Mouse (Mus musculus): Measurements from ENCODE around the gene Pld5. TPM values are rescaled to one million over a fixed set of nuclear protein-coding genes. Genes with fewer than 3 reads are reported as not detected.
"Not testable (repeated sequence)": the region's sequence is repeated elsewhere in the genome, so short reads cannot be mapped to it uniquely, and the experiment has no call there.

Pld5 gene
- total RNA-seq, 2 experiments from 2014 or later = not detected

DNA sequence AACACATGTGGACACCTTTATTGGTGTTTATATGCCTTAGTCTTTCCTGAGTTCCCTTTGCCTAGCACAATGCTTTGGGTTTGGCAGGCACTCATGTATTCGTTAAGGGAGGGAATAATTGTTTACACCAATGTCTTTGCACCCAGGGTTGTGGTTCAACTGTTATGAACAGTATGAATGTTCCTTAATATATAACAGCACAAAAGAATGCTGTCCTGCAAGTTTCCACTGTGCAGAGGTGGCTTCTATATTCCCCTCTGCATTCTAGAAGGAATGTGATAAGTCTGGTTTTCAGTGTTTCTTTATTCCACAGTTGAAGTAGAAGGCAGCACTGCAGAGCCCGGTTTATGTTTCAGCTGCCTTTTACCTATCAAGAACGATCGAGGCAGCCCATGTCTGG, 286.2 kb downstream of the Pld5 start:
- no peak for ATAC-seq (replicated peaks; ENCODE audit: low FRiP score, low TSS enrichment, poor library complexity, severe bottlenecking)

DNA sequence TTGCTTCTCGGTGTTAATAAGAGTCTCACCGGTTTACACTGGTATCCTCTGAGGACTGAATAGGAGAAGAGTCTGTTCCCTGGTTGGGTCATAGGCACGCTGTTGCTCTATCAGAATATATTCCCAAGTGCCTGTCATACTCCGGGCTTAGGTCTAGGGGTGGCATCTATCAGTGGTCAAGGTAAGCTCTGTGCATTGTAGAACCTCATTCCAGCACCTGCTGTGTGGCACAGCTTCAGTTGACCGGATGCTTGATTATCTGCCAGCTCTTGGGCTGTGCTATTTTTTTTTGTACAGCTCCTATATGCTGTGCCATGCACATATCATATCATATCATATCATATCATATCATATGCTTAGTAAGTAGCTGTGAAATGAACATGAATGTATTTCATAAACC, 286.7 kb downstream of the Pld5 start:
- no peak for ATAC-seq (replicated peaks; ENCODE audit: low FRiP score, low TSS enrichment, poor library complexity, severe bottlenecking)

GRCm38 (mm10) chr1:175979014-175979413, 296.1 kb downstream of the Pld5 start, which contains the start of gene Rbm8a2:
Gene Rbm8a2, minus strand, starts transcription at chr1:175979114.
- ATAC-seq (replicated peaks; ENCODE audit: low FRiP score, low TSS enrichment, poor library complexity, severe bottlenecking) = not testable (repeated sequence)

DNA sequence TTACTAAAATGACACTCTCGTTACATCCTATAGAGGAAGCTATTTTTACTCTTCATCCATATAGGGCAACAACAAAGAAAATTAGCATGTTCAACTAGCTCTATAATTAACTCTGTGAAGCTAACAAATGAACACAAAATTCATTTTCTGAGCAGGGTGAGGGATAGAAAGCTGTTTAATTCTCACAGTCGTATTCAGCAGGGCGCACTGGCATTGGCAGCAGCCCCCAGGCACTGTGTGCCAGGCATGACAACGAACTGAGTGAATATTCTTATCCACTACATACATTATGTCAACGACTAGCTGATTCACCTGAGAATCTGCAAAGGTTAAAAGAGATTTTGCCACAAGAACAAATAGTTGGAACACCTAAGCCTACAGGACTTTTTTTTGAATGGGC, 304.4 kb downstream of the Pld5 start:
- ATAC-seq (replicated peaks; ENCODE audit: low FRiP score, low TSS enrichment, poor library complexity, severe bottlenecking) = no peak

GRCm38 (mm10) chr1:175967004-175967745, 307.9 kb downstream of the Pld5 start:
- ATAC-seq (replicated peaks; ENCODE audit: low FRiP score, low TSS enrichment, poor library complexity, severe bottlenecking) = no peak

DNA sequence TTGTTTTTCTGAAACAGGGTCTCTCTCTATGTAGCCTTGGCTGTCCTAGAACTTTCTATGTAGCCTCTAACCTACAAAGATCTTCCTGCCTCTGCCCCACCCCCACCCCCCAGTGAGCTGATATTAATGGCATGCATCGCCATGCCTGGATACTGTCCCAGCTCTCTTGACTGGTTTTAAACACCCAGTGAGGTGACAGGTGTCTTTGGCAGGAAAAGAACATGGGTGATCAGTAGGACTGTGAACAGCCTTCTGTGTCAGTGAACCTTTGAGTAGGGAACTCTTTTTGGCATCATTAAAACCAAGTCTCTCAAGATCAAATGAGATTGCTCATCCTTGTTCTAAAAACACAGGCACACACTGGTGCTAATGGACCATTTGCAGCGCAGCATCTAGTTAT, 313.3 kb downstream of the Pld5 start:
- no peak for ATAC-seq (replicated peaks; ENCODE audit: low FRiP score, low TSS enrichment, poor library complexity, severe bottlenecking)

- no peak for ATAC-seq (replicated peaks; ENCODE audit: low FRiP score, low TSS enrichment, poor library complexity, severe bottlenecking)
Measured at GRCm38 (mm10) chr1:175950851-175951250, 324.3 kb downstream of the Pld5 start.

GRCm38 (mm10) chr1:175950421-175950820, 324.7 kb downstream of the Pld5 start:
- no peak for ATAC-seq (replicated peaks; ENCODE audit: low FRiP score, low TSS enrichment, poor library complexity, severe bottlenecking)

DNA sequence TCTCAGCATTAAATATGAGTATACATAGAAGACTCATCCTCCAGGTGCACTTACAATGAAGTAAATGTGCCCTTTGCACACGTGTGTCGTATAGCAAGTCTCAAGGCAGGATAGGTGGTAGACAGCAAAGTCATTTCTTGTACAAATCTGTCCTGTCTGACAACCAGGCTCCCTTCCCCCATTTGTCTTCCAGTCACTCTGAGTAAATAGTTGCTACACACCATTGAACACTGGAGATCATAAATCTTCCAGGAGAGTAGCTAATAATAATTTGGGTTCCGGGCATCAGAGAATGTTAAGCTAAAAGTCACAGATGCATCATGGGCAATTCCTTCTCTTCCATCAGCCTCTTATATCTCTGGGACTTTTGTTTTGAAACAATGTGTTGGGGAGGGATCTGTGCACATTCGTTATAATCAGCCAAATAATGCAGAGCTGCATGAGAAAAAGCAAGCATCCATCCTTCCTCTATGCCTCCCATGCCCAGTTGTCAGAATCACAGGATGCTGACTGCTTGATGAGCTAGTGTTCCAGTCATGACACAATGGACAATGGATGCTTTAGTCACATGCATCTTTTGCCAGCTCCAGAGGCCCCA, 328.3 kb downstream of the Pld5 start:
- ATAC-seq (replicated peaks; ENCODE audit: low FRiP score, low TSS enrichment, poor library complexity, severe bottlenecking) = no peak

DNA sequence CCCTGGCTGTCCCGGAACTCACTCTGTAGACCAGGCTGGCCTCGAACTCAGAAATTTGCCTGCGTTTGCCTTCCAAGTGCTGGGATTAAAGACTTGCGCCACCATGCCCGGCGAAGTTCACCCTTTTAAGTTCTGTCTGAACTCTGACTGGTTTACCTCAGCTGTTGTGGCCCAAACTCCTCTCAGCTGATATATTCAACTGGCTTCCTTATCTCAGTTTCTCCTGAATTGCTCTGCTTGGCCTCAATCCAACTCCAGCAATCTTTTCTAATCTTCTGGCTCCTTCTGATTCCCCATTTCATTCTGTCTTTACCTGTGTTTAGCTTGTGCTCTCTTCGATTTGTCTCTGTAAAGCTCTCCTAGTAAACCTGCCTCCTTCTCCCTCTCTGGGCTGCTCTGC, 331.9 kb downstream of the Pld5 start:
- no peak for ATAC-seq (replicated peaks; ENCODE audit: low FRiP score, low TSS enrichment, poor library complexity, severe bottlenecking)

- ATAC-seq (replicated peaks; ENCODE audit: low FRiP score, low TSS enrichment, poor library complexity, severe bottlenecking) = no peak
Measured at GRCm38 (mm10) chr1:175938731-175939130, 336.4 kb downstream of the Pld5 start.

DNA sequence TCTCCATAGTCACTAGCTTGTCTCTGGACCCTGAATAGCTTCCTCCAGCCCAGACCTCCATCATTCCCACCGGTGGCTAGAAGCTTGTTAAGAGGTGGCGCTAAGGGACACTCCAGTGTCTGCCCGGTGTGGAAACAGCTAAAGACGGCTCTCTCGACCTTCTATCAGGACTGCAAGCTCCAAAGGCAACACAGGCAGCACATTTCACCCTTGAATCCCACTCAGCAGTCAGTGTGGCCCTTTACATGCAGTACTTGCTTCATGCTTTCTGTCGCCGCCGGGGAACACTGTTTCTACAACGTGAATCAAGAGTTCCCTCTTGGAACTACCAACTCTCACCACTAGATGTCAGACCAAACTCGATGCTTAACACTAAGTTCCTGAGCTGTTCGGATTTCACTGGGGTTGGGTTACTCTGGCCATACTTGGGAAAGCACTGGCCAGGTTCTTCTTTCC, 338.8 kb downstream of the Pld5 start:
- ATAC-seq (replicated peaks; ENCODE audit: low FRiP score, low TSS enrichment, poor library complexity, severe bottlenecking) = peak; percentile 97

DNA sequence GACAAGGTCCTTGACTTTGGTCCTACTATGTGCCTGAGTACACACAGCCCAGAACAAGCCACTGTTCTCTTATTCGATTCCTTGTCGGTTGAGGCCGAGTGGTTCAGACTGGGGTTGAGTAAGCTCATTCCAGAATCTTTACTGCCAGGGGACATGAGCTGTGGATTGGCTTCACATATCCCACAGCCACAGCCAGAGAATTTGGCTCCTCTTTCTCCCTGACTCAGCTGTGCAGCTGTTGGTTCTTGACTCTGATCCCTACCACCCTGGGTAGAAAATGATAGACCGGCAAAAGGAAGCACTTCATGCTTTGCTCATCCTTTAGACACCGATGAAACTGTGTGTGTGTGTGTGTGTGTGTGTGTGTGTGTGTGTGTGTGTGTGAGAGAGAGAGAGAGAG, 343.7 kb downstream of the Pld5 start:
- ATAC-seq (replicated peaks; ENCODE audit: low FRiP score, low TSS enrichment, poor library complexity, severe bottlenecking) = no peak

GRCm38 (mm10) chr1:175923848-175924787, 351.0 kb downstream of the Pld5 start:
- peak; percentile 93 for ATAC-seq (replicated peaks; ENCODE audit: low FRiP score, low TSS enrichment, poor library complexity, severe bottlenecking)

- ATAC-seq (replicated peaks; ENCODE audit: low FRiP score, low TSS enrichment, poor library complexity, severe bottlenecking) = no peak
Measured at GRCm38 (mm10) chr1:175921091-175921490, 354.0 kb downstream of the Pld5 start.

DNA sequence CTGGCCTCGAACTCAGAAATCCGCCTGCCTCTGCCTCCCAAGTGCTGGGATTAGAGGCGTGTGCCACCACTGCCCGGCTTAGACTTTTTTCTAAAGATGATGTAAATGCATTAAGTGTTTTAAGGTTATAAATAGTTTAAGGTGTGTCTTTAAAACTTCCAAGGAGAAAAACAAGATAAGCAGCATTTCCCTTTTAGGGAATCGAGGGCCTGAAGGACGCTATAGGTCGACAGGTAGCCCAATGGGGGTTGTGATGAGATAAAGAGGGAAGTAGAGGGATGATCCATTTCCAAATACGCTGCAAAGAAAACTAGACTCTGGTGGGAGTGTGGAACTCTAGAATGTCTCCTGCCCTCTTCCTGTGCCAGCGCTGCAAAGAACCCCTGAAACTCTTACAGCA, 355.1 kb downstream of the Pld5 start, which contains the start of gene Gm38100:
Gene Gm38100, plus strand, starts transcription at position 301 of the 400 bp plus-strand sequence.
- ATAC-seq (replicated peaks; ENCODE audit: low FRiP score, low TSS enrichment, poor library complexity, severe bottlenecking) = no peak

- no peak for ATAC-seq (replicated peaks; ENCODE audit: low FRiP score, low TSS enrichment, poor library complexity, severe bottlenecking)
Measured at GRCm38 (mm10) chr1:175913728-175914303, 361.3 kb downstream of the Pld5 start.
